8 mouse cellular contexts compared by ENCODE assay signal in genomic region chr9:123845120-123845519, GRCm38 (mm10). TPM values are rescaled to one million over a fixed set of nuclear protein-coding genes. Genes with fewer than 3 reads are reported as not detected.
A peak's percentile ranks its signal among the peaks of the same experiment; 100 is the strongest.
DNase-seq lines count a peak whose midpoint lies in the region; ATAC-seq and TF ChIP-seq lines count a peak whose summit lies in the region.

No protein-coding gene starts in this region.

- no peak overlapping the region for H3K4me2 ChIP-seq in lung, postnatal 0 days (replicated peaks; ENCODE audit: low read depth, low read length)
- no peak overlapping the region for H3K4me2 ChIP-seq in forebrain, embryonic 15.5 days (replicated peaks)

- TF ChIP-seq EP300 in lung, postnatal 0 days (IDR thresholded peaks at IDR 0.05) = no peak

- WGBS in lung, postnatal 0 days = 26% methylated on average over 3 of the region's 3 CpGs
- 80% methylated on average over 3 of the region's 3 CpGs for WGBS in forebrain, embryonic 15.5 days

- peak overlapping the region; percentile 51 for H3K27ac ChIP-seq in lung, postnatal 0 days (ENCODE audit: low read length)
- no peak overlapping the region for H3K27ac ChIP-seq in forebrain, embryonic 15.5 days (replicated peaks)

- TF ChIP-seq CTCF in lung, postnatal 0 days (IDR thresholded peaks at IDR 0.05) = peak; percentile 54

- H3K9me3 ChIP-seq in lung, postnatal 0 days (ENCODE audit: low read length) = no peaks in the 10 kb centered on the region
- H3K9me3 ChIP-seq in forebrain, embryonic 15.5 days = no peaks in the 10 kb centered on the region

- no peaks in the 10 kb centered on the region for H3K36me3 ChIP-seq in lung, postnatal 0 days (ENCODE audit: insufficient read depth, low read length)
- H3K36me3 ChIP-seq in forebrain, embryonic 15.5 days = no peaks in the 10 kb centered on the region

- H3K4me1 ChIP-seq in lung, postnatal 0 days (ENCODE audit: insufficient read depth, low read depth, low read length) = peaks cover 4% of the 10 kb centered on the region; the same call in 1 of the 2 replicates
- H3K4me1 ChIP-seq in forebrain, embryonic 15.5 days = 0 out of 2 replicates have a peak, but pooled peaks cover 2% of the 10 kb centered on the region

- ATAC-seq in lung, postnatal 0 days = peak; percentile 84
- no peak for ATAC-seq in forebrain, embryonic 15.5 days (replicated peaks)

- no peaks in the 10 kb centered on the region for H3K27me3 ChIP-seq in lung, postnatal 0 days (replicated peaks; ENCODE audit: insufficient read depth, low read length)
- H3K27me3 ChIP-seq in forebrain, embryonic 15.5 days = no peaks in the 10 kb centered on the region

- H3K4me3 ChIP-seq in lung, postnatal 0 days (ENCODE audit: low read depth, low read length) = no peak overlapping the region
- H3K4me3 ChIP-seq in forebrain, embryonic 15.5 days = no peak overlapping the region

- DNase-seq in gastrocnemius, adult 8-10 months (ENCODE audit: low spot score in 2 of 2) = peak; percentile 46 to 66
- DNase-seq in gastrocnemius, postnatal 10 days = no peak
- peak; percentile 8 for DNase-seq in ZHBTc4 (ENCODE audit: low read depth, low spot score)
- DNase-seq in heart, adult 8-10 months (ENCODE audit: low spot score) = peak; percentile 57
- DNase-seq in lung, postnatal 0 days (ENCODE audit: low spot score) = peak; percentile 80
- DNase-seq in left cerebral cortex, adult 11 months (ENCODE audit: low spot score) = no peak
- DNase-seq in testis, postnatal 10 days (ENCODE audit: low spot score) = no peak

- no peak overlapping the region for H3K9ac ChIP-seq in lung, postnatal 0 days (replicated peaks; ENCODE audit: low read depth)
- H3K9ac ChIP-seq in forebrain, embryonic 15.5 days (replicated peaks) = no peak overlapping the region

RNA-seq across cellular contexts. Expression of gene Fyco1, which starts 6.6 kb away (rescaled TPM):
- total RNA-seq in gastrocnemius, adult 8-10 months (2022) = 100 to 1,000 TPM; 151 to 190 (median 177) TPM
- total RNA-seq in gastrocnemius, postnatal 10 days (2021) = 100 to 1,000 TPM; 158 to 173 TPM
- total RNA-seq in heart, adult 8-10 months (2022) = 100 to 1,000 TPM; 277 to 295 (median 286) TPM
- polyA plus RNA-seq in lung, postnatal 0 days (2015; fragmentation: Nextera tagmentation; extraction: Ambion mirVana) = 9.2 and 11.9 TPM in 2 replicates
- polyA plus RNA-seq in forebrain, embryonic 15.5 days (2015; fragmentation: Nextera tagmentation; extraction: Ambion mirVana) = 16.5 and 16.8 TPM in 2 replicates

RNA-seq across cellular contexts. Expression of gene Xcr1, which starts 16.7 kb away (rescaled TPM):
- total RNA-seq in gastrocnemius, adult 8-10 months (2022) = not detected
- under 1 TPM in 1 of 2 experiments, not detected in 1; 0.05 TPM for total RNA-seq in gastrocnemius, postnatal 10 days (2021)
- total RNA-seq in heart, adult 8-10 months (2022) = not detected
- polyA plus RNA-seq in lung, postnatal 0 days (2015; fragmentation: Nextera tagmentation; extraction: Ambion mirVana) = 0.02 and 0.06 TPM in 2 replicates
- 0.06 TPM in 2 replicates for polyA plus RNA-seq in forebrain, embryonic 15.5 days (2015; fragmentation: Nextera tagmentation; extraction: Ambion mirVana)

RNA-seq across cellular contexts. Expression of gene Cxcr6, which starts 38.8 kb away (rescaled TPM):
- total RNA-seq in gastrocnemius, adult 8-10 months (2022) = not detected
- not detected for total RNA-seq in gastrocnemius, postnatal 10 days (2021)
- under 1 TPM in 2 of 4 experiments, not detected in 2; 0.22 TPM for total RNA-seq in heart, adult 8-10 months (2022)
- 0.39 and 0.49 TPM in 2 replicates for polyA plus RNA-seq in lung, postnatal 0 days (2015; fragmentation: Nextera tagmentation; extraction: Ambion mirVana)
- polyA plus RNA-seq in forebrain, embryonic 15.5 days (2015; fragmentation: Nextera tagmentation; extraction: Ambion mirVana) = 0.15 and 0.18 TPM in 2 replicates

Comparison
In these comparisons a context has a peak if more than half of its experiments do, and no peak if none do; other contexts are left out.
1. DNase-seq: peak in gastrocnemius, adult 8-10 months (2 of 2), ZHBTc4 (single experiment), heart, adult 8-10 months (single experiment) and lung, postnatal 0 days (single experiment); none in gastrocnemius, postnatal 10 days (single experiment), left cerebral cortex, adult 11 months (single experiment) and testis, postnatal 10 days (single experiment).